Mouse (Mus musculus) ES-E14 (cell line): ENCODE data around the gene Nmt2. TPM values are rescaled to one million over a fixed set of nuclear protein-coding genes. Genes with fewer than 3 reads are reported as not detected.
A peak's percentile ranks its signal among the peaks of the same experiment; 100 is the strongest.

Experiments
- DNase-seq: peaks from one replicate; pipeline ENCODE4 v3.0.0-alpha.2; 2013; ENCODE audit warnings: low read depth, low spot score
- H3K27ac ChIP-seq: 2 replicates; pipeline ENCODE4 v1.5.1; 2012; ENCODE audit warnings: low read depth, mild to moderate bottlenecking, low read length, moderate library complexity, mixed read lengths; ENCODE audit not compliant: poor library complexity, insufficient read depth, severe bottlenecking
- H3K36me3 ChIP-seq: 2 replicates; pipeline ENCODE4 v1.6.1; 2012; ENCODE audit warnings: mild to moderate bottlenecking, low read length, moderate library complexity, mixed read lengths; ENCODE audit not compliant: control insufficient read depth, poor library complexity, insufficient read depth, severe bottlenecking
- H3K4me1 ChIP-seq, 2 experiments: fragments of 150-350 bp in 1 of 2; sonication (generic) in 1 of 2; 2 replicates each; pipeline ENCODE4 v1.6.1; 2012; ENCODE audit warnings: low read length in 2 of 2, mild to moderate bottlenecking in 1 of 2, mixed read lengths in 1 of 2; ENCODE audit not compliant: control insufficient read depth in 2 of 2, insufficient read depth in 2 of 2, poor library complexity in 1 of 2
- H3K4me3 ChIP-seq, 2 experiments: fragments of 150-350 bp in 1 of 2; sonication (generic) in 1 of 2; 2 replicates each; pipeline ENCODE4 v1.5.1; 2012; ENCODE audit warnings: low read length in 2 of 2, low read depth in 1 of 2, mild to moderate bottlenecking in 1 of 2, mixed read lengths in 1 of 2; ENCODE audit not compliant: insufficient read depth in 1 of 2, poor library complexity in 1 of 2, severe bottlenecking in 1 of 2
- H3K9ac ChIP-seq: 2 replicates; pipeline ENCODE4 v1.6.1; 2012; ENCODE audit warnings: low read depth, mild to moderate bottlenecking, low read length, mixed read lengths; ENCODE audit not compliant: poor library complexity, insufficient read depth, severe bottlenecking
- H3K9me3 ChIP-seq: fragments of 150-350 bp; sonication (generic); 2 replicates; pipeline ENCODE4 v1.6.1; 2012; ENCODE audit warnings: low read depth, mild to moderate bottlenecking, low read length; ENCODE audit not compliant: control insufficient read depth, insufficient read depth
- CHD2 ChIP-seq: IDR thresholded peaks from 2 replicates; pipeline ENCODE4 v1.6.1; 2014; ENCODE audit warnings: mild to moderate bottlenecking, low read depth, low read length, inconsistent platforms
- HCFC1 ChIP-seq: IDR thresholded peaks from 2 replicates; pipeline ENCODE4 v1.6.1; 2012; ENCODE audit warnings: low read length, inconsistent platforms, borderline replicate concordance; ENCODE audit not compliant: insufficient read depth
- MAFK ChIP-seq: IDR thresholded peaks from 2 replicates; pipeline ENCODE4 v1.6.1; 2014; ENCODE audit warnings: mild to moderate bottlenecking, low read depth, low read length, inconsistent platforms; ENCODE audit not compliant: insufficient read depth
- ZC3H11A ChIP-seq: IDR thresholded peaks from 2 replicates; pipeline ENCODE4 v1.6.1; 2012; ENCODE audit warnings: low read depth, mild to moderate bottlenecking, inconsistent platforms, low read length, borderline replicate concordance
- ZNF384 ChIP-seq: IDR thresholded peaks from 2 replicates; pipeline ENCODE4 v1.6.1; 2012; ENCODE audit warnings: low read depth, low read length, inconsistent platforms
- in situ Hi-C, 2 experiments: fragments of 600-800 bp; cut with MboI; formaldehyde crosslinking; loops; one replicate each; pipeline ENCODE4 v1.15.1; 2025; ENCODE audit warnings: low sequenced_read_pairs in 2 of 2, inconsistent platforms in 1 of 2; ENCODE audit not compliant: unreplicated experiment in 2 of 2
- total RNA-seq: library from RNA; depleted of rRNA; stranded (reverse); fragments of 300-350 nt; gene quantifications from 2 replicates; pipeline ENCODE4 v1.2.3, GENCODE M21; 2012; rRNA removed

Nmt2 gene
- total RNA-seq, result 34.1 and 36.8 TPM in 2 replicates

DNA sequence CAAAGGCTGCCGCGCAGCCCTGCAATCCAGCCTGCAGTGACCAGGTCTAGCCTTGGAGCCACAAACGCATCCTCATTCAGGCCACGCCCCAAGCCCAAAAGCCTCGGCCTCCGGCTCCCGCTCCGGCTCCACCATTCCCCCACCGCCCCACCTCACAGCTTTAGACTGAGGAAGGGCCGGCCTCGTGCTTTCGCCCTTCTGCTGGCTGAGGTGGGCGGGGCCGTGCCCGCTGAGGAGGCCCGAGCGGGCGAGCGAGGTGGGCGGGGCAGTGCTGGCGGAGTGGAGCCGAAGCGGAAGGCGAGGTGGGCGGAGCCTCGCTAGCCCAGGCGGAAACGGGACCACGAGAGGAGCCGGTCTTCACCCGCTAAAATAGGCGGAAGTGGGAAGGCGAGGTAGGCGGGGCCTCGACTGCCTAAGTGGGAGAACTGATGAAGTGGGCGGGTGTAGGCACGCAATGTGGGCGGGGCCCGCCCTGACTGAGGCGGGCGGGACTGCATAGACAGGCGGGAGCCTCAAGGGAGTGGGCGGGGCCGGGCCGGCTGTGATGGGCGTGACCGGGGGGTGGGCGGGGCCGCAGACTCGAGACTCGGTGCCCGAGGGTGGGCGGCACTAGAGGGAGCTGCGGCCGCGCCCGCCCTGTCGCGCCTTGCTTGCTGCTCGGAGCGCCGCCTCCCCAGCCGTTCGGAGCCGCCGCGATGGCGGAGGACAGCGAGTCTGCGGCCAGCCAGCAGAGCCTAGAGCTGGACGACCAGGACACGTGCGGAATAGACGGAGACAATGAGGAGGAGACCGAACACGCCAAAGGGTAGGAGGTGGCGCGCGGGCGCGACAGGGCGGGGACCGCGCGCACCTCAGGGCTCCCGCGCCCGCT, at the start of gene Nmt2:
Gene Nmt2, plus strand, starts transcription at position 611 of the 871 bp plus-strand sequence.
- peaks cover 0 to 6% of the 10 kb centered on the region in 2 experiments; a peak in 3 of 4 replicates for H3K4me1 ChIP-seq
- H3K4me3 ChIP-seq, result peak within 1 kb of the TSS; percentile 77 to 96
- in situ Hi-C loops, result no loop called here
- DNase-seq, result peak; percentile 100
- H3K9ac ChIP-seq, result peak within 1 kb of the TSS; percentile 93
- no peaks in the 10 kb centered on the region for H3K9me3 ChIP-seq
- no peaks in the 10 kb centered on the region for H3K36me3 ChIP-seq
- H3K27ac ChIP-seq, result peak within 1 kb of the TSS; percentile 64
- no peak for TF ChIP-seq MAFK
- TF ChIP-seq CHD2, result no peak
- no peak; the same call in 1 of the 2 replicates for TF ChIP-seq HCFC1
- no peak for TF ChIP-seq ZNF384

DNA sequence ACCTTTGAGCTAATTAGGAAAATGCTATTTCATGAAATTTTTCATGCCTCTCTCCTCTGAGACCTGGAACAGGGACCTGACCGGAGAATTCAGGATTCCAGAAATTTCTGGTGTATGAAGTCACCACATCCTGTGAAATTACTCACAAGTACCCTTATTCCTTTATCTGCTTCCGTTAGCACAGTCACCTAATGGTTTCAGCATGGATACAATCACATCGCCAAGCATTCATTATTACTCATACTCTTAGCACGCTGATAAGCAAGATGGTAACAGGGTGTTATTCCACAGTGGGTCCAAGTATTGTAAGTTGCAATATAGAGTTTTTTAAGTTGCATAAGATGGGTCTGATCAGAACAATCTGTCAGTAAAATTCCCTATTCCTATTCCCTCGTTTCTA, 44.8 kb upstream of the Nmt2 start:
- H3K4me1 ChIP-seq, result no peaks in the 10 kb centered on the region
- no peaks in the 10 kb centered on the region for H3K9me3 ChIP-seq
- H3K4me3 ChIP-seq, result no peak overlapping the region
- DNase-seq, result no peak
- in situ Hi-C loops, result no loop called here
- H3K27ac ChIP-seq, result no peak overlapping the region
- TF ChIP-seq CHD2 (no peak), ZC3H11A (no peak), HCFC1 (no peak), ZNF384 (no peak), MAFK (no peak)
- no peak overlapping the region for H3K9ac ChIP-seq
- no peaks in the 10 kb centered on the region for H3K36me3 ChIP-seq

DNA sequence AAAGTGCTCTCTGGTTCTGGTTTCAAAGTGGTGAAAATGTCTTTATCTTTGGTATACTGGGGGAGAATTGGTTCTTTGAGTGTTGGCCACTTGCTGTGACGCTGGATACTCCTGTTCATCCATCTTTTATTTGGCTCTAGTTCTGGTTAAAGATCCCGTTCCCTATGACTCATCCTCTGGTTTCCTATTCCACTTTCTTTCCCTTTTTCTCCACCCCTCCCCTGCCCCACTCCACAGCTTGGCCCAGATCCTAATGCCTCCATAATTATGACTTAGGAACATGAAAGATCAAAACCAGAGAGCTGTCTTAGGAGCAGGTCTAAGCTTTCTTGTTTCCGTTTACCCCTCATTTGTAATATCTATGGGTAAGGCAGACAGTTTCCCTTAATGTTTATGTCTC, 39.8 kb upstream of the Nmt2 start:
- TF ChIP-seq CHD2 (no peak), ZNF384 (no peak), MAFK (no peak), HCFC1 (no peak), ZC3H11A (no peak)
- no peaks in the 10 kb centered on the region for H3K9me3 ChIP-seq
- H3K36me3 ChIP-seq, result no peaks in the 10 kb centered on the region
- H3K9ac ChIP-seq, result no peak overlapping the region
- no peak overlapping the region for H3K4me3 ChIP-seq
- no peak for DNase-seq
- H3K4me1 ChIP-seq, result no peaks in the 10 kb centered on the region; a peak in 3 of 4 replicates
- in situ Hi-C loops, result no loop called here
- no peak overlapping the region for H3K27ac ChIP-seq

DNA sequence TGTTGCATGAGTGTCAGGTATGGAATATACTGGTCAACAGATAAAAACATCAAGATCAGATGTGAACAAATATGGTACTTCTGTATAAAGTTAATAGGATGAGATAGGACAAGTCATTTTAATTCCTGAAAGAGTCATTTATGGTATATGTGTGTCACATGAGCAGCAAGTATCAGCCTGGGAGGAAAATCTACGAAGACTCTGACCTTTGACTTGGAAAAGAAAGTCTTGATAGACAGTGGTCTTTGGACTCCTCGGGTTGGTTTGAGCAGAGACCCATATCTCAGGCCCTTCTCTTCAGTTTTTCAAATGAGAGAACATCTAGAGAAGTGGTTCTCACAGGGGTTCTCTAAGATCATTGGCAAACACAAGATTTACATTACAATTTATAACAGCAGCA, 32.7 kb upstream of the Nmt2 start:
- Histone ChIP-seq H3K4me1 (no peaks in the 10 kb centered on the region; a peak in 3 of 4 replicates), H3K4me3 (no peak overlapping the region), H3K9ac (no peak overlapping the region), H3K9me3 (no peaks in the 10 kb centered on the region), H3K36me3 (no peaks in the 10 kb centered on the region), H3K27ac (no peak overlapping the region)
- TF ChIP-seq HCFC1 (no peak), MAFK (no peak), CHD2 (no peak), ZC3H11A (no peak), ZNF384 (no peak)
- in situ Hi-C loops, result no loop called here
- no peak for DNase-seq
